Mouse (Mus musculus) retina, postnatal 1 day (tissue): ENCODE data around the gene Vipr2.
A peak's percentile ranks its signal among the peaks of the same experiment; 100 is the strongest.

ENCODE experiments used
- DNase-seq: peaks from one replicate; pipeline ENCODE4 v3.0.0-alpha.2; 2012

Vipr2 gene

DNA sequence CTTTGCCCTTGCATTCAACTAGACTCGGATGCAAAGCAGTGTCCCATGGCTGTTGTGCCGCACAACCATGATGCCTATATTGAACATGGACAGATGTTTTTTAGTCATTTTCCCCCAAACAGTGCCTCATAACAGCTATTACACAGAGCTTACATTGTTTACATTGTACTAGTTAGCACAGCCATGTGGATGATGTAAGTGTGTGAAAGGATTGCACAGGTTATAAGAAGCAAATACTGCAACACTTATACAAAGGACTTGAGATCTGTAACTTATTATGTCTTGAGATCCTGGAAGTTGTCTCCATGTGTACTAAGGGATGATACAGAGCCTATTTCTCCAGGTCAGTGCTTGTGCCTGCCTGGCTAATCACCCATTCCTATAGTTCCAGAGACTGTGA is 24.4 kb downstream of the Vipr2 start:
- DNase-seq, result no peak

DNA sequence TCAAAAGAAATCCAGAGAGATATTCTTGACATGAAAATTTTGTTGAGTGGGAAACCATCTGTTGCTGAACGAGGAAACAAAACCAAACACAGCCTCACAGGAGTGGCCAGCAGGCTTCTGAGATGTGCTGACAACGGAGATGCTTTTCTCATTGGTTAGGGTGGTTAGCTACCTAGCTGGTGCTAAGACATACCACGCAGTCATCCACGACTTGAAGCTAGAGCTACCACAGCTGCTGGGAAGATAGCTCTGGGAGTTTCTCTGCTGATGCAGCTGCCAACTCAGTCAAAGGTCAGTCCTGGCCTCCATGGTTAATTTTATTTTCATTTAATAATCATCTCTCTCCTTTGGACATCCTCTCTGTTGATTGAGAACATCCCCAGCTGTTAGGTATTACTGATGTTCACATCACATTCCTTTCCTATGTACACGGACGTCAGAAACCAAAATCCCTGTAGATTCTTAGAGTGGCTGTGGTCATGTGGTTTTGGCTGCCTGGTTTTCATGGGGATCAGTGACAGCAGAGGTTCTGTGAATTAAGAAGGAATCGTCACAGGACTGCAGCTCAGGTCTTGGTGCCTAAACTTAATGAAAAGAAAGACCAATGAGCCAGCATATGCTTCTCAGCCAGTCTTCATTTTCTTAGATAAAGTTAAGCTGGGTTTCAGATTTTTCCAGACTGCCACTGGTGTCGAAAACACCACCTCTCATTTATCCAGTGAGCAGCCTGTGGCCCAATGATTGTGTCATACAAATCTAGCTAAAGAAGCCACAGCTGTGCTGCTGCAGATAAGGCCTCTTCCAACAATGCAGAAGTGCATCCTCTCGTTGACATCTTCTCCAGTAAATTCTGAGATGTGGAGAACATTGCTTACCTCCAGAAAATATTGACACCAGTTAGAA is 32.2 kb downstream of the Vipr2 start:
- DNase-seq, result no peak

DNA sequence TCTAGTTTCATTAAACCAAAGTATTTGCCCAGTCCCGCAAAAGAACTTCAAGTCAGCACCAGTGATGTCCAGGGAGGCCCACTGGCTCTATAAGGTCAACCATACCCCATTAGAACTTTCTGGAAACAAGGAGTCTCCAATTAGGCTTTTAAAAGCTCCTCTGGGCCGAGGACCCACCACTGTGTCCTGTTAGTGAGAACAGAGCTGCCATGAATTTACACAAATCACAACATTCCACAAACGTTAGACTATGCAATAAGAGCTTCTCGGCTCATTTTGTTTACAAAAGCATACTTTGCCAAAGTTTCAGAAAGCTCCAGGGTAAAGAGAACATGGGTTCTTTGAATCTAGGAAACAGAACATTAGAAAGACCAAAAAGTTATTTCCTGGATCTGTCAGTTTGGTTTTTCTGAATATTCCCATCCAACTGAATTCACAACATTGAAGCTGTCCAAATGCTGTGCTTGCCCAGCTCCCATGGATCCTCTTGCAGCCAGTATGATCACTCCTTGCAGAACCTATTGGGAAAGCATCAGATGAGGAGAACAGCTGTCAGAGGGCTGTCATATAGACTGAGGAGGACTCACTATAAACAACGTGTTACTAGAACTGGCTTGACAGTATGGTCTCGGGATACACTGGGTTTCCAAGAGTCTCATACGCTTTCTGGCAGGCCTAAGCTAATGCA is 33.6 kb downstream of the Vipr2 start:
- no peak for DNase-seq

DNA sequence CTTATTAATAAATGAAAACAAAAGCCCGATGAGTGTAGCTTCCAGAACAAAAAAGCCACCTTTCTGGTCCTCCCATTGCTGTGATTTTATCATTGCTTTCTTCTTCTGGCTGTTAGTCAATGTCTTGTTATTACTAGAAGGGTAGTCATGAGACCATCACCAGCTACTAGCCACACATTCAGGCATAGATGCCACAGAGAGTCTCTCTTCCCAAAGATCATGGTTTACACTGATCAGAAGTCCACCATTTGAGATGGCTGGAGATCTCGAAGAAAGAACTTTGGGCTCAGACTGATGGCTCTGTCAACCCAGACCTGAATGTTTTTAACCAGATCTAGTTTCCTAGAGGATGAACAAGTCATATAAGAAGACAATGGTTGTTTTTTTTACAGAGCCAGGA is 38.3 kb downstream of the Vipr2 start:
- no peak for DNase-seq

DNA sequence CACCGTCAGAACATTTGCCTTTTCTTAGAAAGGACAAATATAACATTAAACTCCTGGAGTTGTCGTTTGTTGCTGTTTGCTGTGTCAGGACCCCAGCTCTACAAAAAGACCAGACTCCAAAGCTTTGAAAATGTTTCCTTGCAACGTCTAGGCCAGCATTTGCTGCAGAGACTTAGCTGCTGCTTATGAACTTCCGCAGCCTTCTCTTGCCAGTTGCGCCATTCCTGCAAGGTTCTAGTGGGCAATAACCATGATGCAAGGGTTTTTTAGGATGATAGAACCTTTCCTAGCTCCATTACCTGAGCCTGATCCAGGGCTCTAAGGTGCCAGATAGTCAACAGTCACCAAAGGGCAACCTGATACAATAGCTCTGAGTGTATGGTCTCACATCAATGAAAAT is 38.9 kb downstream of the Vipr2 start:
- no peak for DNase-seq

DNA sequence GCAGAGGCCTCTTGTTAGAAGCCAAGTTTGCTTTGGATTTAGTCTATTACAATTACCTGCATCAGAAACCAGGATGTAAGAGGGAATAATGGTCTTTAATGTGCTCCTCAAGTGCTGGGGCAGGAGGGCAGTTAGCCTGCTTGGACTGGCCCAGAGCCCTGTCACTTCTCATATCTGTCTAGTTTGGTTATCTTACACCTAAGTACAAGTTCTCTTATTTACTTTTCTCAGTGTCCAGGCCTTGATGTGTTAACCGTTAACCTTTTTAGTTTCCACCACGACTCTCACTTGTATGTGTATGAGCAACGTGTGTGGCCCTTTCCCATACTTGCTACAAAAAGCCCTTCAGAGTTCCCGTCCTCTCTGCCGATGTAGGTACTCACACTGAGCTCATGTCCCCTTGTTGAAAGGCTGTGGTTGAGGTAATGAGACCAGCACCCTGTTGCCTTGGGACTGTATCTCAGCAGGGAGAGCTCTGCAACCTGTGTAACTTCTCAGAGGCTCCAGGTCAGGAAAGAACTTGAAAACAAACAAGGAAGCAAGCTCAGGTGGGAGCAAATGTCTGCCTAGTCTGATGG is 39.9 kb downstream of the Vipr2 start:
- DNase-seq, result no peak

DNA sequence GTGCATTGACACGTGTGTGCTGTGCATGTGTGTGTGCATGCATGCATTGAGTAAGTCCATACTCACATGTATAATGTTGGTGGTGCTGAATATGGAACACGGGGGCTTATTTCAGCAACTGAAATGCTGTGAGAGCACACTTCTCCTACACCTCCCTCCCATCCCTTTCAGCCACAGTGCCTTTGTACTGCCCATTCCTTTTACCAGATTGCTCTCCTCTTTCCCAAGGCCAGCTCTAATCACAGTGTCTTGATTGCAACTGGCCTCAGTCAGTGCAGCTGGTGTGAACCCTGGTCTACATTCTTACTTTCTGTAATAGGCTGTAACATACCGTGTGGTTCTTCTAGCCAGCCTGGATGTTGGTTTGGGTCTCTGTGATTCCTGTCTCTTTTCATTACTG is 41.5 kb downstream of the Vipr2 start:
- no peak for DNase-seq

DNA sequence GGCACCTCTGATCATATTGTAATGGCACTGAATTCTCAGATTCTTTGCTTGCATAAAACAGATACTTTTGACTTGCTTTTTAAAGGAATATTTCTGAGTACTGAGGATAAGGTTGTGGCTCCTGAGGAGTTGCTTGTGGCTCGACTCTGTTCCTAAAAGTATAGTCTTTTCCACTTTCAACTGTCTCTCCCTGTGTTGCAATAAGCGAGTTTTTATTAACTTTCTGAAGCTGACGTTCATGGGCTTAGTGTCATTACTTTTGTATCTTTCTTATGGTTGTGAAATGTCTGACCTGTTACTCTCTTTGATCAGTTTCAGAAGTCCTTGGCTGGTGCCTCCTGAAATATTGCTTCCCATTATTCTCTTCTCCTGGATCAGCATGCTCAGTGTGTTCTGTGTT is 46.3 kb downstream of the Vipr2 start:
- no peak for DNase-seq

DNA sequence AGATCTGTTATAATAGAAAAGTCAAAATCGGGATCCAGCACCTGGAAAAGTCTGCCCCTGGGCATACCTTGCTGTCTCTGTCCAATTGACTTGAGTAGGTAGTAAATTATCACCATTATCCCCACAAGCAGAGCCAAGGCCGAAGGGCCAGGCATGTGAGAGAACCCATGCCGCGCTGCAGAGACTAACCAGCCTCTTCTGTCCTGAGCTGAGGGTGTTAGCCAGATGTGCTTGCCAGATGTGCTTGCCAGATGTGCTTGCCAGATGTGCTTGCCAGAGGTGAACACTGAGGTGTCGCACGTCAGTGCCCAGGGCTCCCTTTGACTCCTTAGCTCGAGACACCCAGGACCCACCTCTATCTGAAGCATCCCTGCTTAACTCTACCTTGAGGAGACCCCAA is 53.4 kb downstream of the Vipr2 start:
- no peak for DNase-seq

DNA sequence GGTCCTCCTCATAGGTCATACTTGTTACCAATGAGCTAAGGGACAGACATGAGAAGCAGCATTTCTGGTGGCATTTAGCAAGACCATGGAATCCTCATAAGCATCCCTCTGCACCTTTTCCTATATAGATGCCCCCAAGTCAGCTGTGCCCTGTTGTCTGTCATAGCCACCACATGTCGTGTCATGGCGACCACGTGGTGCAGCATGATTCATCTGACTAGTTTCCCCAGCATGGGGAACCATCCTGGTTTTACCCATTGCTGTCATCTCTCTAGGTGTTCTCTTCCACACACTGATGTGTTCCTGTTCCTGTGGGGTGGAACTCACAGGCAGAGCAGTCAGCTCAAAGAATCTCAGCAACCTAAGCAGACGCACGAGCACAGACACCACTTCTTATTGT is 55.4 kb downstream of the Vipr2 start:
- no peak for DNase-seq

DNA sequence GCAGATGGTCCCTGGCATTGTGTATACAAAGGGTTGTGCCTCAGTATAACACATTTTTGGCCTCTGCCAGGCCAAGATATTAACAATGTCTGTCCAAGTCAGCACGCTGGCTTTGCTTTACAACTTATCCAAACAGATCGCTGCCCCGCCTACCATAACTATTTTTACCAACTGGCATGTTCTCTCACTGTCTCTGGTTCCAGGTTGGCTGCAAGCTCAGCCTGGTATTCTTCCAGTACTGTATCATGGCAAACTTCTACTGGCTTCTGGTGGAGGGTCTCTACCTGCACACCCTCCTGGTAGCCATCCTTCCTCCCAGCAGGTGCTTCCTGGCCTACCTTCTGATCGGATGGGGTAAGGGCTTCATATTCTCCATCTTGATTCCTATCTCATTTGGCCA is 58.4 kb downstream of the Vipr2 start:
- no peak for DNase-seq

DNA sequence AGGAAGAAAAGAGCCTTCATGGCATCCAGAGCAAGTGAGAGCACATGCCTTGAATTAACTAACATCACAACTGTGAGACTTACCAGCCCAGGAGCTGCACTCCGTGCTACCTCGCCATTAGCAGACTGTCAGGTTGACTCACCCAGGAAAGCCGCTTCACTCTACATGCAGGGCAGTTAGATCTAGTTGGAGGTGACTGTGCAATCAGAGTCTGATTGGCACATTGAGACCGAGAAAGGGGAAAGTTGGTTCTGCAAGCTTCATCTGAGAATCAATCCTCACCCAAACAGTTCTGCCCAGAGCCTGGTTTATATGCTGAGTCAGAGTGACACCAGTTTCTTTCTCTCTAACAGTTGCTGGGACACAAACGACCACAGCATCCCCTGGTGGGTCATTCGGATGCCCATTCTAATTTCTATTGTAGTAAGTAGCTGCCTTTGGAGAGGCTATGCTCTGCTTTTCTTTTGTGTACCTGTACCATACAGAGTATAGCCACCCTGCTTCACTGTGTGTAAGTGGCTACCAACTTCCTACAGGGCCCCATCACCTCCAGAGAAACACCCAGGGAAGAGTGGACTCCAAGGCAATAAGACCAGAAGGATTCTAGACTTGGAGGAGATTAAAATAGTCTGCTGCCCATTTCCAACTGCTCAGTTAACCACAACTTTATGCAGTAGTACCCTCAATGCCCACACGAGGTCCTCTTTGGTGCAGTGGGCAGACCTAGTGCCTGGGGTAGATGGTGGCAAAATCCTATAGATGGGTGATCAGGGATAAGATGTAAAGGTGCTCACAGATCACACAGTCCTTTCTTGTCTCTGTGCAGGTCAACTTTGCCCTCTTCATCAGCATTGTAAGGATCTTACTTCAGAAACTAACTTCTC is 61.0 kb downstream of the Vipr2 start:
- DNase-seq, result peak; percentile 44

DNA sequence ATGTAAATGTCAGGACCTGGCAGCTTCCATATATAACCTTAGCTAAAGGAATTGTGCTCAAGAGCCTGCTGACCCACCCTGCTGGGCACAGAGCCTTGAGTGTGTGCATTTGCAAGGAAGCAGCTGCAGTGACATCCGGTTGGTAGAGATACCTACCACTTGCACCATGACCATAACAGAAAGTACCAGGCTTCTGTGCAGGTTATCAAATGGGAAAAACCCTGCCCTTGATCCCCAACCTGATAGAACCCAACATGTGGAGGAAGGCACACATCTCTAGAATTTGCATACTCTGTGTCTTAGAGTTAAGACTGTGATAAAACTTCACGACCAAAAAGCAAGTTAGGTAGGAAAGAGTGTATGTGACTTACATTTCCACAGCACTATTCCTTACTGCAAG is 63.1 kb downstream of the Vipr2 start:
- no peak for DNase-seq

DNA sequence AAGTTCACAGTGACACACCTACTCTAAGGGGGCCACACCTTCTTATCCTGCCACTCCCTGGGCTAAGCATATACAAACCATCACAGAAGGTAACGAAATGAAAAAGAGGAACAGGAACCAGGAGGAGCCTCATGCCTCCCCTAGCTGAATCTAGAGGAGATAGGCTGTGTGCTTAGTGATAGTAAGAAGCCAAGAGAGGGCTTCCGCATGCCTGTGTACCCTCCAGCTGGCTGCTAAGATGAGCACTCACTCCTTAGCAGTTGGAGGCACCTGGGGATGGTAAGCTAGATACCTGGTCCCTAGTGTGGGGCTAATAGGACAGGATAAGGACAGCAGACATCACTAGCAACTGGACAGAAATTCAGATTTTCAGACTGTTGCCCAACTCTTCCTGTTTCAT is 64.3 kb downstream of the Vipr2 start:
- no peak for DNase-seq

DNA sequence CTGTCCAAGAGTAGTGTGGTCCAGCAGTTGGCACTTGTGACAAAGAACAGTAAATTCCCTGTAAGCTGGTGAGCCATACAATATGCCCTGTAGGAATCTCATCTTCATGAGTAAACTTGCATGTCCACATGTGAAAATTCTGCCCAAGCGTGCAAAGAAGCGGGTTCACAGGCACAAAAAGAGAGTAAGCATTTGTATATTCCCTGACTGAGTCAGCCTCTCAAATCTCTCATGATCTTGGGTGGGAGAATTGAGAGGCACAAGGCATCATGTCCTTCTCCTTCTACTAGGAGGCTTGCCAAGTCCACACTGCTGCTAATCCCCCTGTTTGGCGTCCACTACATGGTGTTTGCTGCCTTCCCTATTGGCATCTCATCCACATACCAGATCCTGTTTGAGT is 64.9 kb downstream of the Vipr2 start:
- no peak for DNase-seq

DNA sequence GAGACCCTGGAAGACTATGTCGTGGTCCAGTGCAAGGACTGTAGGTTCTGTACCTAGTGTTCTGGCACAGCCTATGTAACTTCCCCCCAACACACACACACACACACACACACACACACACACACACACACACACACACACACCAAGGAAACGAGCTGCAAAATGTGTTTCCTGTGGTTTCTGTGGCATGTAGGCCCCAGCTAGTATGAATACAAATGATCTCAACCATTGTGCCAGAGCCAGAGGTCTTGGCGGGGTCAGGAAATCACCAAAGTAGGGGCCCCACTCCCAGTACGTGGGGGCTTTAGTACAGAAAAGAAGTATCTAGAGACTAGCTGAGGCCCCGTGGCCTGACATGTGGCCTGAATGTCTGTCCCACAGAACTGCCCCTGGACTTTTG is 67.7 kb downstream of the Vipr2 start:
- DNase-seq, result no peak

DNA sequence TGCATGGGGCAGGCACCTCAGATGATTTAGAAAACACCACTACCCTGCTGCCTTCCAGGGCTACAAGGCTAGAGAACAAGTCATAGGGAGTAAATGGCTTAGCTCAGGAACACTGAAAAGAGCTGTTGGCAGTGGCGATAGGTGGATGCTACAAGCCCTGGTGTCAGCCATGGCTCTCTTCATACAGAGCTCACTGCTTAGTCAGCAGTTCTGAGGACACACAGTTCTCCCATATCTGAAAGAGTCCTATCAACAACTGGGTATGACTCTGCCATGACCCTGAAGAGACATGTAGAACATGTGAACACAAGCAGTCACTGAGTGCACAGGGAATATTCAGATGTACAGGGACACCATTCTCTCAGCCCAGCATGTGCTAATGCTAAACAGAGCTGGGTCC is 68.2 kb downstream of the Vipr2 start:
- DNase-seq, result no peak

DNA sequence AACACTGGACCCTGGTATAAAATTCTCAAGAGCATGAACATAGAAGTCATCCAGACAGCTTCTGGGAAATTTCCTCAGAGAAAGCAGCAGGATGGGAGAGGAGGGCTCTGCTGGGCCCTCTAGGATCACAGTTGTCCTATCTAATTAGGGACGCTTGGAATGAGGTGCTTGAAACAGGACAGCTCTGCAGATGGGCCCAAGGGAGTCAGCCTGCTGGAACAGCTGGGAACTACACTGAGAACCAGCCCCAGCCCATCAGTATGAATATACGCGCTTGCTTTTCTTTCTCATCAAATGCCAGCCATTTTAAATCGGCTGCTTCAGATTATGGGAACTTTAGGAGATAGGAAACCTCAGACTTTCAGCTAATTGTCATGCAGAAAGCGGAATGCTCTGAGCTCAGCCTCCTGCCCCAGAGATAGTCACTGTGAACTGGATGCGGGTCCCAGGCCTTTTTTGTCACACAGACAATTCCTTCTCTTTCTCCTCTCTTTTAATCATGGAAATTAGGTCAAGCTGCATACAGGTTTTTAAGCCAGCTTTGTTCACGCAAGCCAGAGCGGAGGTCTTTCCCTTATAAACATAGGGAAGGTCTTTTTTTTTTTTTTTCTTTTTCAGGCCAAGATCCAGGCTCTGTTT is 69.6 kb downstream of the Vipr2 start:
- peak; percentile 93 for DNase-seq

DNA sequence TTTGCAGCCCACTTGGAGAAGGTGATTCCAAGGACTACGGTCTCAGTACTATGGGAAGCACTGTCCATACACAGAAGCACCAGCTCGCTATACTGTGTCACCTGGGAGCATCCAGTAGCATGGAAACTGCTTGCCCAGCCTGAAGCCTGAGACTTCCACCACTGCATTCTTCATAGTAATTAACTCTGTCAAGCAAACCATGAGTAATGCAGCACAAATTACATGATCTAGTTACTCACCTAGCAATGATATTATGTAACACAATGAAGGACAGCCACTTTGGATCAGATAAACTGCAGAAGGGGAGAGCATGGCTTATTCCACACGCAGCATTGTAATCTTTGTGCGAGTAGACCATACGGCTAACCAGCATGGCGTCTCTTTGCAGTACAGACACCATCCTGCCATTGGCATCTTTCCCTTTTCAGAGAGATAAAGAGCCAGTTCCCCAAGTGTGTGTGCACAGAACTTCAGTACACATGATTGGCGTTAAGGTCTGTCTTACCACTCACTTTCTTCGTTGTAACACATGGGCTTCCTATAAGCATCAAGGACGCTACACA is 75.4 kb downstream of the Vipr2 start:
- peak; percentile 80 for DNase-seq

DNA sequence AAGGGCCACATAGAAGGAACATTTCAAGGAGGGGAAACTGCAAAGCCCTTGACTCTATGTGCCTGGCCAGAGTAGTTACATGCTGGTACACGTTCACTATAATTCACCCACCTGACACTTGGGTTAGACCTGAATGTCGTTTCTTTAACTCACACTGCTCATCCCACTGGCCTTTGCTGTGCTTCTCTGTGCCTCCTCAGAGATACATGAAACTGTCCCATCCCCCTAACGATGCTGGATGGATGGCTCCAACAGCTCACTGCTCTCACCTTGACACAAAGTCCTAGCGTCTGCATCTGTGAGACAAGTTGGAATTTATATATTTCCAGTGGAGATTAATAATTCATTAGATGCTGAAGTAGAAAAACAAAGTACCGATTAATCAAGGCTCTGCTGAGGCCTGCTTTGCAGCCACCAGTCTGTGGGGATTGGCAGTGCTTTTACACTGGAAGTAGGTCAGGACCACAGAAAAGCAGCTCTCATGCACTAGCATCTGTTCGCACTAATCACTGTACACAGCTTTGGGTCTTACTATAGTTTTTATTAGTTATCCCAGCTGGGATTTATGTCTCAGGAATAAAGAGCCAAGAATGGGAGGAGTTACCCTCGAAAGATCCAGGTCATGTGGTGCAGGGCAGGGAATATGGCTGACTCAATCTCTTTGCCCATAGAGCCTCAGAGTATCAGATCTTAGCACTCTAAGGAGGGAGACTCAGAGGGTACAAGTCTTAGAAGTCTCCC is 79.4 kb downstream of the Vipr2 start:
- DNase-seq, result peak; percentile 89

DNA sequence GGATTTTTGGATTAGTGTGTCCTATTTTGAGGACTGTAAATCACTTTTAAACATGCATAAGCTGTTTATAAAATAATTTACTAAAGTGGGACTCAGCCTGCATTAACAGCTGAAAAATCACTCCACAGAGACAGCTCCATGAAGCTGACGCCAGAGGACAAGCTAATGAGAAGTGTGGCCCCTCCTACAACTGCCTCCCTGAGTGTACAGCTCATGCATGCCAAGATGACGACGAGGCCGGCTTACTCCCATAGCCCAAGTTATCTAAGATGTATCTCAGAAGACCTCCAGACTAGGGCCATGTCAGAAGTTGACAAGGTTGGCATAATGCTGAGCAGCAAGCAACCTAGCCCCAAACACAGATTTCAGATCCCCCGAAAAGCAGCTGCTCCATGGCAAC is 81.7 kb downstream of the Vipr2 start:
- peak; percentile 19 for DNase-seq

DNA sequence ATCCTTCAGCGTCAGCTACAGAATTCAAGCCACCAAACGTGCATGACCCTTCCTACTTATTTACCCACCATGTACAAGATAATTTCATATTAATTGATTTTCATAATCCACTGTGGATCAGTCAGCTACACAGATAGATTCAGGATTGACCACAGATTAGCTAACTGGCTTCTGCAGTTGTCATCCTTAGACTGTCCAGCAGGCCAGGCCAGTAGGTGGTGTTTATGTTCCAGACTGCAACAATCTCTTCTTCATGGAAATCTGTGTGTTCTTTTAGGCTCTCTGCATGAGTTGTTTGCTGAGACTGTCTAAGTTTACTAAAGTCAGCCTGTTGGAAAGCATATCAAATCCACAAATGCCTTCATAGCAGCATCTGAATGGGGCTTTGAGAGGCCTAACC is 82.2 kb downstream of the Vipr2 start:
- peak; percentile 12 for DNase-seq
